Mouse (Mus musculus): ENCODE measurements at regions not wholly inside any gene's neighbourhood (a gene's known extent, or its start where the extent isn't known, plus 50 kb on each side); places are given as distances from the start of the nearest gene placed in this dataset.

GRCm38 (mm10) chr1:79982678-79983280, 121.8 kb upstream of the Serpine2 start:
- no peak for TF ChIP-seq POLR2A (IDR thresholded peaks at IDR 0.05; ENCODE audit: low read depth, low read length)
- TF ChIP-seq CTCF (IDR thresholded peaks at IDR 0.05; ENCODE audit: extremely low read depth, insufficient read length, insufficient replicate concordance, low read depth, low read length) = no peak
- WGBS = 26% methylated on average over 13 of the region's 13 CpGs
- peaks cover 14% of the 10 kb centered on the region; the same call in 1 of the 2 replicates for H3K4me1 ChIP-seq (ENCODE audit: control insufficient read depth, insufficient read depth, insufficient read length, low read length)
- no peaks in the 10 kb centered on the region for H3K36me3 ChIP-seq (ENCODE audit: control insufficient read depth, insufficient read depth, low read length)
- H3K4me3 ChIP-seq (ENCODE audit: low read depth, low read length) = no peak overlapping the region
- H3K27ac ChIP-seq (ENCODE audit: insufficient read depth, low read depth, low read length) = no peak overlapping the region
- no peaks in the 10 kb centered on the region for H3K27me3 ChIP-seq (ENCODE audit: control insufficient read depth, insufficient read depth, low read length)

GRCm38 (mm10) chr1:79979863-79980262, 118.9 kb upstream of the Serpine2 start:
- TF ChIP-seq POLR2A (IDR thresholded peaks at IDR 0.05; ENCODE audit: low read depth, low read length) (no peak), CTCF (IDR thresholded peaks at IDR 0.05; ENCODE audit: extremely low read depth, insufficient read length, insufficient replicate concordance, low read depth, low read length) (no peak)
- Histone ChIP-seq H3K27me3 (ENCODE audit: control insufficient read depth, insufficient read depth, low read length) (no peaks in the 10 kb centered on the region), H3K36me3 (ENCODE audit: control insufficient read depth, insufficient read depth, low read length) (no peaks in the 10 kb centered on the region), H3K4me1 (ENCODE audit: control insufficient read depth, insufficient read depth, insufficient read length, low read length) (peaks cover 14% of the 10 kb centered on the region; the same call in 1 of the 2 replicates), H3K27ac (ENCODE audit: insufficient read depth, low read depth, low read length) (no peak overlapping the region), H3K4me3 (ENCODE audit: low read depth, low read length) (no peak overlapping the region)
- 60% methylated on average over 6 of the region's 6 CpGs for WGBS

GRCm38 (mm10) chr1:79978156-79978555, 117.2 kb upstream of the Serpine2 start:
- TF ChIP-seq CTCF (IDR thresholded peaks at IDR 0.05; ENCODE audit: extremely low read depth, insufficient read length, insufficient replicate concordance, low read depth, low read length) (no peak), POLR2A (IDR thresholded peaks at IDR 0.05; ENCODE audit: low read depth, low read length) (no peak)
- Histone ChIP-seq H3K4me3 (ENCODE audit: low read depth, low read length) (no peak overlapping the region), H3K27me3 (ENCODE audit: control insufficient read depth, insufficient read depth, low read length) (no peaks in the 10 kb centered on the region), H3K4me1 (ENCODE audit: control insufficient read depth, insufficient read depth, insufficient read length, low read length) (peaks cover 4% of the 10 kb centered on the region; the same call in 1 of the 2 replicates), H3K36me3 (ENCODE audit: control insufficient read depth, insufficient read depth, low read length) (no peaks in the 10 kb centered on the region), H3K27ac (ENCODE audit: insufficient read depth, low read depth, low read length) (no peak overlapping the region)
- 78% methylated on average over 5 of the region's 5 CpGs for WGBS

- H3K27ac ChIP-seq (ENCODE audit: insufficient read depth, low read depth, low read length) = no peak overlapping the region
- 0% methylated on average over 1 of the region's 1 CpGs for WGBS
- H3K27me3 ChIP-seq (ENCODE audit: control insufficient read depth, insufficient read depth, low read length) = no peaks in the 10 kb centered on the region
- no peaks in the 10 kb centered on the region for H3K4me1 ChIP-seq (ENCODE audit: control insufficient read depth, insufficient read depth, insufficient read length, low read length)
- TF ChIP-seq CTCF (IDR thresholded peaks at IDR 0.05; ENCODE audit: extremely low read depth, insufficient read length, insufficient replicate concordance, low read depth, low read length) = no peak
- TF ChIP-seq POLR2A (IDR thresholded peaks at IDR 0.05; ENCODE audit: low read depth, low read length) = no peak
- H3K36me3 ChIP-seq (ENCODE audit: control insufficient read depth, insufficient read depth, low read length) = no peaks in the 10 kb centered on the region
- H3K4me3 ChIP-seq (ENCODE audit: low read depth, low read length) = no peak overlapping the region
Observed at GRCm38 (mm10) chr1:79956121-79956520, 95.1 kb upstream of the Serpine2 start.

- TF ChIP-seq POLR2A (IDR thresholded peaks at IDR 0.05; ENCODE audit: low read depth, low read length) (no peak), CTCF (IDR thresholded peaks at IDR 0.05; ENCODE audit: extremely low read depth, insufficient read length, insufficient replicate concordance, low read depth, low read length) (no peak)
- H3K27ac ChIP-seq (ENCODE audit: insufficient read depth, low read depth, low read length) = no peak overlapping the region
- no peaks in the 10 kb centered on the region for H3K36me3 ChIP-seq (ENCODE audit: control insufficient read depth, insufficient read depth, low read length)
- H3K4me3 ChIP-seq (ENCODE audit: low read depth, low read length) = no peak overlapping the region
- no peaks in the 10 kb centered on the region for H3K27me3 ChIP-seq (ENCODE audit: control insufficient read depth, insufficient read depth, low read length)
- WGBS = 81% methylated on average over 4 of the region's 4 CpGs
- H3K4me1 ChIP-seq (ENCODE audit: control insufficient read depth, insufficient read depth, insufficient read length, low read length) = no peaks in the 10 kb centered on the region
Observed at GRCm38 (mm10) chr1:79944231-79944630, 83.3 kb upstream of the Serpine2 start.

- TF ChIP-seq POLR2A (IDR thresholded peaks at IDR 0.05; ENCODE audit: low read depth, low read length) (no peak), CTCF (IDR thresholded peaks at IDR 0.05; ENCODE audit: extremely low read depth, insufficient read length, insufficient replicate concordance, low read depth, low read length) (no peak)
- H3K27ac ChIP-seq (ENCODE audit: insufficient read depth, low read depth, low read length) = no peak overlapping the region
- H3K27me3 ChIP-seq (ENCODE audit: control insufficient read depth, insufficient read depth, low read length) = no peaks in the 10 kb centered on the region
- H3K4me3 ChIP-seq (ENCODE audit: low read depth, low read length) = no peak overlapping the region
- no peaks in the 10 kb centered on the region for H3K36me3 ChIP-seq (ENCODE audit: control insufficient read depth, insufficient read depth, low read length)
- no peaks in the 10 kb centered on the region for H3K4me1 ChIP-seq (ENCODE audit: control insufficient read depth, insufficient read depth, insufficient read length, low read length)
- 68% methylated on average over 5 of the region's 5 CpGs for WGBS
Observed at GRCm38 (mm10) chr1:79932435-79932834, 71.5 kb upstream of the Serpine2 start.

- H3K27me3 ChIP-seq (ENCODE audit: control insufficient read depth, insufficient read depth, low read length) = no peaks in the 10 kb centered on the region
- WGBS = 51% methylated on average over 2 of the region's 2 CpGs
- no peaks in the 10 kb centered on the region for H3K36me3 ChIP-seq (ENCODE audit: control insufficient read depth, insufficient read depth, low read length)
- H3K4me3 ChIP-seq (ENCODE audit: low read depth, low read length) = no peak overlapping the region
- H3K27ac ChIP-seq (ENCODE audit: insufficient read depth, low read depth, low read length) = no peak overlapping the region
- TF ChIP-seq POLR2A (IDR thresholded peaks at IDR 0.05; ENCODE audit: low read depth, low read length) = no peak
- TF ChIP-seq CTCF (IDR thresholded peaks at IDR 0.05; ENCODE audit: extremely low read depth, insufficient read length, insufficient replicate concordance, low read depth, low read length) = no peak
- H3K4me1 ChIP-seq (ENCODE audit: control insufficient read depth, insufficient read depth, insufficient read length, low read length) = no peaks in the 10 kb centered on the region
Observed at GRCm38 (mm10) chr1:79927740-79928139, 66.8 kb upstream of the Serpine2 start.

All from small intestine, adult 2 months (tissue).